Mouse (Mus musculus) midbrain, embryonic 11.5 days (tissue): Measurements from ENCODE around the gene Esrrb. TPM values are rescaled to one million over a fixed set of nuclear protein-coding genes. Genes with fewer than 3 reads are reported as not detected.

ENCODE experiments used
- ATAC-seq: fragments of 200-750 bp; cut with Nextera tagmentation; 2 replicates; pipeline ENCODE4 v1.8.0; 2017; ENCODE audit warnings: moderate TSS enrichment, moderate library complexity; ENCODE audit not compliant: low FRiP score
- DNase-seq: peaks from one replicate; pipeline ENCODE4 v3.0.0; 2015; ENCODE audit warnings: low spot score; ENCODE audit errors: missing footprints
- H3K27ac ChIP-seq: fragments of 300-500 bp; sonication (generic); 2 replicates; pipeline ENCODE4 v1.5.1; 2014; ENCODE audit warnings: low read depth, low read length
- H3K27me3 ChIP-seq: fragments of 300-500 bp; sonication (generic); 2 replicates; pipeline ENCODE4 v1.6.1; 2014; ENCODE audit warnings: mild to moderate bottlenecking, low read length, moderate library complexity, mixed read lengths; ENCODE audit not compliant: control insufficient read depth, insufficient read depth
- H3K36me3 ChIP-seq: fragments of 300-500 bp; sonication (generic); 2 replicates; pipeline ENCODE4 v1.6.1; 2014; ENCODE audit warnings: mild to moderate bottlenecking, low read length, moderate library complexity, mixed read lengths; ENCODE audit not compliant: control insufficient read depth, insufficient read depth
- H3K4me1 ChIP-seq: fragments of 300-500 bp; sonication (generic); 2 replicates; pipeline ENCODE4 v1.6.1; 2014; ENCODE audit warnings: low read length; ENCODE audit not compliant: control insufficient read depth, insufficient read depth
- H3K4me2 ChIP-seq: fragments of 300-500 bp; sonication (generic); 2 replicates; pipeline ENCODE4 v1.6.1; 2014; ENCODE audit warnings: mild to moderate bottlenecking, moderate library complexity
- H3K4me3 ChIP-seq: fragments of 300-500 bp; sonication (generic); 2 replicates; pipeline ENCODE4 v1.5.1; 2014; ENCODE audit warnings: low read depth, low read length
- H3K9ac ChIP-seq: fragments of 300-500 bp; sonication (generic); 2 replicates; pipeline ENCODE4 v1.6.1; 2014; ENCODE audit warnings: low read length
- H3K9me3 ChIP-seq: fragments of 300-500 bp; sonication (generic); 2 replicates; pipeline ENCODE4 v1.6.1; 2016; ENCODE audit warnings: low read length; ENCODE audit not compliant: control insufficient read depth
- WGBS: fragments of 180-500 bp; shearing (Covaris S2); extraction: QIAGEN DNeasy Blood & Tissue Kit; methylation state at CpG from one replicate; pipeline ENCODE4 v1.1.7; 2014; 5-methylcytosine and 5-hydroxymethylcytosine counted together
- polyA plus RNA-seq: library from polyadenylated mRNA; unstranded; fragments of >200 nt; fragmentation: Nextera tagmentation; extraction: Ambion mirVana; gene quantifications from 2 replicates; pipeline ENCODE4 v1.2.1, GENCODE M21; 2014

Esrrb gene
- polyA plus RNA-seq = 1.00 and 1.3 TPM in 2 replicates

GRCm38 (mm10) chr12:86360696-86361631 lies at the start of gene Esrrb:
TSS of gene Esrrb (plus strand) at chr12:86361117.
- Histone ChIP-seq H3K4me3 (no peak within 1 kb of the TSS), H3K9me3 (no peaks in the 10 kb centered on the region), H3K9ac (no peak within 1 kb of the TSS), H3K4me1 (peaks cover 22% of the 10 kb centered on the region), H3K27ac (no peak within 1 kb of the TSS), H3K36me3 (no peaks in the 10 kb centered on the region), H3K4me2 (no peak within 1 kb of the TSS), H3K27me3 (peaks cover 2% of the 10 kb centered on the region; the same call in 1 of the 2 replicates)
- 26% methylated on average over 22 of the region's 22 CpGs for WGBS
- ATAC-seq = peak; percentile 73
- DNase-seq = peak; percentile 82

- WGBS = 18% methylated on average over 12 of the region's 12 CpGs
- H3K9me3 ChIP-seq = no peaks in the 10 kb centered on the region
- peak; percentile 84 for DNase-seq
- no peak overlapping the region for H3K4me3 ChIP-seq
- no peaks in the 10 kb centered on the region for H3K36me3 ChIP-seq
- H3K4me1 ChIP-seq = peaks cover 5% of the 10 kb centered on the region; the same call in 1 of the 2 replicates
- H3K9ac ChIP-seq = no peak overlapping the region
- no peak overlapping the region for H3K27ac ChIP-seq
- H3K4me2 ChIP-seq = no peak overlapping the region
- no peaks in the 10 kb centered on the region; the same call in 1 of the 2 replicates for H3K27me3 ChIP-seq
- no peak for ATAC-seq
Observed at GRCm38 (mm10) chr12:86320629-86321028, 40.3 kb upstream of the Esrrb start.

- no peak overlapping the region for H3K9ac ChIP-seq
- no peaks in the 10 kb centered on the region for H3K9me3 ChIP-seq
- ATAC-seq (no peak), DNase-seq (peak; percentile 78)
- H3K4me1 ChIP-seq = peaks cover 5% of the 10 kb centered on the region; the same call in 1 of the 2 replicates
- H3K4me2 ChIP-seq = no peak overlapping the region
- no peak overlapping the region for H3K27ac ChIP-seq
- no peaks in the 10 kb centered on the region; the same call in 1 of the 2 replicates for H3K27me3 ChIP-seq
- 35% methylated on average over 3 of the region's 3 CpGs for WGBS
- H3K36me3 ChIP-seq = no peaks in the 10 kb centered on the region
- no peak overlapping the region for H3K4me3 ChIP-seq
Observed at GRCm38 (mm10) chr12:86324297-86324696, 36.6 kb upstream of the Esrrb start.

- peaks cover 4% of the 10 kb centered on the region; the same call in 1 of the 2 replicates for H3K4me1 ChIP-seq
- no peak overlapping the region for H3K9ac ChIP-seq
- no peak overlapping the region for H3K4me2 ChIP-seq
- H3K4me3 ChIP-seq = no peak overlapping the region
- no peak overlapping the region for H3K27ac ChIP-seq
- H3K9me3 ChIP-seq = no peaks in the 10 kb centered on the region
- peak; percentile 65 for DNase-seq
- H3K27me3 ChIP-seq = no peaks in the 10 kb centered on the region
- ATAC-seq = no peak
- no peaks in the 10 kb centered on the region for H3K36me3 ChIP-seq
- 59% methylated on average over 4 of the region's 4 CpGs for WGBS
Observed at GRCm38 (mm10) chr12:86329813-86330212, 31.1 kb upstream of the Esrrb start.

GRCm38 (mm10) chr12:86330684-86331083 lies 30.2 kb upstream of the Esrrb start:
- Histone ChIP-seq H3K4me1 (peaks cover 4% of the 10 kb centered on the region; the same call in 1 of the 2 replicates), H3K36me3 (no peaks in the 10 kb centered on the region), H3K27me3 (no peaks in the 10 kb centered on the region), H3K27ac (no peak overlapping the region), H3K4me2 (no peak overlapping the region), H3K9me3 (no peaks in the 10 kb centered on the region), H3K4me3 (no peak overlapping the region), H3K9ac (no peak overlapping the region)
- no peak for DNase-seq
- WGBS = 83% methylated on average over 9 of the region's 9 CpGs
- no peak for ATAC-seq

GRCm38 (mm10) chr12:86331248-86331647 lies 29.7 kb upstream of the Esrrb start:
- DNase-seq = peak; percentile 53
- H3K4me2 ChIP-seq = no peak overlapping the region
- WGBS = 57% methylated on average over 10 of the region's 10 CpGs
- peaks cover 4% of the 10 kb centered on the region; the same call in 1 of the 2 replicates for H3K4me1 ChIP-seq
- H3K9me3 ChIP-seq = no peaks in the 10 kb centered on the region; the same call in 1 of the 2 replicates
- no peak overlapping the region for H3K9ac ChIP-seq
- no peaks in the 10 kb centered on the region for H3K27me3 ChIP-seq
- no peak overlapping the region for H3K27ac ChIP-seq
- no peak overlapping the region for H3K4me3 ChIP-seq
- no peaks in the 10 kb centered on the region for H3K36me3 ChIP-seq
- no peak for ATAC-seq

- Histone ChIP-seq H3K36me3 (no peaks in the 10 kb centered on the region), H3K4me1 (no peaks in the 10 kb centered on the region), H3K4me3 (no peak overlapping the region), H3K9ac (no peak overlapping the region), H3K27me3 (no peaks in the 10 kb centered on the region), H3K9me3 (no peaks in the 10 kb centered on the region; the same call in 1 of the 2 replicates), H3K4me2 (no peak overlapping the region), H3K27ac (no peak overlapping the region)
- WGBS = 94% methylated on average over 3 of the region's 3 CpGs
- DNase-seq (no peak), ATAC-seq (no peak)
Observed at GRCm38 (mm10) chr12:86336209-86336608, 24.7 kb upstream of the Esrrb start.

GRCm38 (mm10) chr12:86336887-86337286 lies 24.0 kb upstream of the Esrrb start:
- 67% methylated on average over 7 of the region's 7 CpGs for WGBS
- no peak overlapping the region for H3K4me3 ChIP-seq
- H3K4me1 ChIP-seq = no peaks in the 10 kb centered on the region
- no peak overlapping the region for H3K27ac ChIP-seq
- no peak overlapping the region for H3K4me2 ChIP-seq
- H3K36me3 ChIP-seq = no peaks in the 10 kb centered on the region
- no peaks in the 10 kb centered on the region for H3K27me3 ChIP-seq
- ATAC-seq = no peak
- H3K9me3 ChIP-seq = no peaks in the 10 kb centered on the region; the same call in 1 of the 2 replicates
- DNase-seq = no peak
- H3K9ac ChIP-seq = no peak overlapping the region

- no peaks in the 10 kb centered on the region for H3K27me3 ChIP-seq
- H3K9me3 ChIP-seq = no peaks in the 10 kb centered on the region
- ATAC-seq (no peak), DNase-seq (no peak)
- no peak overlapping the region for H3K4me3 ChIP-seq
- no peaks in the 10 kb centered on the region for H3K36me3 ChIP-seq
- H3K9ac ChIP-seq = no peak overlapping the region
- WGBS = 85% methylated on average over 8 of the region's 8 CpGs
- no peaks in the 10 kb centered on the region for H3K4me1 ChIP-seq
- no peak overlapping the region for H3K4me2 ChIP-seq
- no peak overlapping the region for H3K27ac ChIP-seq
Observed at GRCm38 (mm10) chr12:86349477-86349876, 11.4 kb upstream of the Esrrb start.
